Mouse (Mus musculus): ENCODE measurements around the gene Ccdc73. TPM values are rescaled to one million over a fixed set of nuclear protein-coding genes. Genes with fewer than 3 reads are reported as not detected.
"Not testable (repeated sequence)": the region's sequence is repeated elsewhere in the genome, so short reads cannot be mapped to it uniquely, and the experiment has no call there.

The Ccdc73 gene
- polyA plus RNA-seq, 1 experiment from 2014 or later: 5.8 TPM

DNA sequence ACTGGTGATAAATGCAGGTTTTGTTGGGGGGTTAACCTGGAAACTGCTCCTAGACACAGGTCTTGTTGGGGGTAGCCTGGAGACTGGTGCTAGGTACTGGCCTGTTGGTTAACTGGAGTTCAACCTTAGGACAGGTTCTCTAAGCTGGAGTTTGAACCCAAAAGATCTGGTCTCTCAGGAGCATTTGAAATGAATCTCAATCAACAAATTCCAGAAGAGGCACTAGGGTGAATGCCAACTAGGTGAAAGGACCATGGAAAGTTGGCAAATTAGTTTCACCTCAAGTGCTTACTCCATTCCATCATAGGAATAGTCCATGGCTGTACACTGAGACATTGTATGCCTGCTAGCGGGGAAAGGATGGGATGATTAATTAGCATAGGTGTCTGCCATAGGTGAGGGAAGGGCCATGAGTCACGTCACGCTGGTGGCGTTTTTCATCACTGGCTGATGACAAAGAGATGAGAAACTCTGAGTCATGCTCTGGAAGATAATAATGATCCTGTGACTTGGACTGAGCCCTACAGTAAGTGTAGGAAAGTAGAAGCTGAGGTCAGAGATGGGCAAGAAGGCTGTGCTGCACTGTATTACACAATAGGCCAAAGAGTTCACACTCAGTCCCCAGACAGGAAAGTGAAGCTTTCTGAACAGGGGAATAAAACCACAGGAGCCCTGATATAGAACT, 3.3 kb upstream of the Ccdc73 start:
- WGBS: 79% methylated on average over 4 of the region's 4 CpGs
- ATAC-seq (ENCODE audit: insufficient read depth): no peak
- no peak for DNase-seq
- no peak overlapping the region for H3K27ac ChIP-seq (ENCODE audit: low read depth)
- no peak for TF ChIP-seq CTCF (IDR thresholded peaks at IDR 0.05; ENCODE audit: low read depth)
- no peaks in the 10 kb centered on the region for H3K9me3 ChIP-seq (ENCODE audit: low read depth, low read length)
- no peaks in the 10 kb centered on the region for H3K27me3 ChIP-seq (ENCODE audit: insufficient read depth, low read length)
- no peaks in the 10 kb centered on the region for H3K36me3 ChIP-seq (ENCODE audit: insufficient read depth)
- H3K4me2 ChIP-seq: no peak overlapping the region
- no peak overlapping the region for H3K4me3 ChIP-seq (ENCODE audit: low read depth, low read length)
- no peaks in the 10 kb centered on the region for H3K4me1 ChIP-seq (ENCODE audit: insufficient read depth)
- H3K9ac ChIP-seq: no peak overlapping the region

DNA sequence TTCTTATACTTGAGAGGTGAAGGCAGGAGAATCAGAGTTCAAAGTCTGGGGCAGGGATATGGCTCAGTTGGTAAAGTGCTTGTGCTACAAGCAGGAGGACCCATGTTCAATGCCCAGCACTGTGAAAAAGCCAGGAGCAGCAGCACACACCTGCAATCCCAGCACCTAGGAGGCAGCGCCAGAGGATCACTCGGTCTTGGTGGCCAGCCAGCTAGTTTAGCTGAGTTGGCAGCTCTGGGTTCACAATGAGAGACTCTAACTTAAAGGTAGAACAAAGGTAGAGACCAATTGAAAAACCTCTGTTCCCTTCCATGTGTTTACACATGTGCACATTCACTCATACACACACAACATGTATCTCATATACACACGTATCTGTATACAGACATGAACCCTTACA, 1.5 kb downstream of the Ccdc73 start:
- TF ChIP-seq CTCF (IDR thresholded peaks at IDR 0.05; ENCODE audit: low read depth): no peak
- Histone ChIP-seq H3K27ac (ENCODE audit: low read depth) (no peak overlapping the region), H3K4me3 (ENCODE audit: low read depth, low read length) (no peak overlapping the region), H3K4me1 (ENCODE audit: insufficient read depth) (no peaks in the 10 kb centered on the region), H3K4me2 (no peak overlapping the region), H3K9ac (no peak overlapping the region), H3K36me3 (ENCODE audit: insufficient read depth) (no peaks in the 10 kb centered on the region), H3K9me3 (ENCODE audit: low read depth, low read length) (no peaks in the 10 kb centered on the region), H3K27me3 (ENCODE audit: insufficient read depth, low read length) (no peaks in the 10 kb centered on the region)
- WGBS: 80% methylated on average over 3 of the region's 3 CpGs
- DNase-seq (no peak), ATAC-seq (ENCODE audit: insufficient read depth) (no peak)

DNA sequence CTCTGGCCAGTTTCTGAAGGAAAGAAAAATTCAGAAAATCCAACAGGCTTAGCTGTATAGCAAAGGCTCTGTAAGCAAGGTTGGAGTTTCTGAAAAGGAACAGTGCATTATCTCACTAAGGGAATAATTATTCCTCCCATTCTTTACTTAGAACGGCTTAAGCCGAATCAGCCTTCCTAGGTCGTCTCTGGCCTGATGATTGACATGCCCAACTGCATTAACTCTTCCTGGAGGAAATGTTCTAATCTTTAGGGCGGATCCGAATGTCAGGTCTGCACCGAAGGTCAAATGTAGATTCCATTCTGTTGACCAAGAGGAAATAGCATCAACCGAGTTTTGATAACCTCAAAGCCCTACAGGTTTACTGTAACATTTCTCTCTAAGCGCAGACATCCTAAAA, 11.2 kb downstream of the Ccdc73 start:
- Histone ChIP-seq H3K36me3 (ENCODE audit: insufficient read depth) (no peaks in the 10 kb centered on the region), H3K4me3 (ENCODE audit: low read depth, low read length) (no peak overlapping the region), H3K27me3 (ENCODE audit: insufficient read depth, low read length) (no peaks in the 10 kb centered on the region), H3K4me2 (no peak overlapping the region), H3K4me1 (ENCODE audit: insufficient read depth) (no peaks in the 10 kb centered on the region), H3K9ac (no peak overlapping the region), H3K9me3 (ENCODE audit: low read depth, low read length) (no peaks in the 10 kb centered on the region; the same call in 1 of the 2 replicates), H3K27ac (ENCODE audit: low read depth) (no peak overlapping the region)
- TF ChIP-seq CTCF (IDR thresholded peaks at IDR 0.05; ENCODE audit: low read depth): no peak
- no peak for ATAC-seq (ENCODE audit: insufficient read depth)
- WGBS: 77% methylated on average over 8 of the region's 8 CpGs
- DNase-seq: no peak

DNA sequence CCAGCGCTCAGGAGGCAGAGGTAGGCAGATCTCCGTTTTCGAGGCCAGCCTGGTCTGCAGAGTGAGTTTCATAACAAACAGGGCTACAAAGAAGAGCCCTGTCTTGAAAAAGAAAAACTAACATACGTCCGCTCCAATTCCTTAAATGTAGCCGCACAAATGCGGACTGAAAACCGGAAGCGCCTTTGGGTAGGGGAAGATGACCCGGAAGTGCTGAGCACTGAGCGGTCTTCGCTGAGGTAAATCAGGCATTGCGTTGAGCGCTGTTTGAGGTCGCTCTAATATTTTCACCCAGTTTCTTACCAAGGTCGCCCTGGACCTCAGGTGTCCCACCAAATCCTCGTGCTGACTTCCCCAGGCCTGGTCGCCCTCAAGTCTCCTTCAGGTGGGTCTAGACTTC, 18.5 kb downstream of the Ccdc73 start:
- Histone ChIP-seq H3K4me2 (no peak overlapping the region), H3K9ac (no peak overlapping the region), H3K4me1 (ENCODE audit: insufficient read depth) (no peaks in the 10 kb centered on the region), H3K9me3 (ENCODE audit: low read depth, low read length) (no peaks in the 10 kb centered on the region), H3K27me3 (ENCODE audit: insufficient read depth, low read length) (no peaks in the 10 kb centered on the region), H3K36me3 (ENCODE audit: insufficient read depth) (no peaks in the 10 kb centered on the region), H3K27ac (ENCODE audit: low read depth) (no peak overlapping the region), H3K4me3 (ENCODE audit: low read depth, low read length) (no peak overlapping the region)
- no peak for TF ChIP-seq CTCF (IDR thresholded peaks at IDR 0.05; ENCODE audit: low read depth)
- WGBS: 89% methylated on average over 18 of the region's 18 CpGs
- DNase-seq (no peak), ATAC-seq (ENCODE audit: insufficient read depth) (no peak)

DNA sequence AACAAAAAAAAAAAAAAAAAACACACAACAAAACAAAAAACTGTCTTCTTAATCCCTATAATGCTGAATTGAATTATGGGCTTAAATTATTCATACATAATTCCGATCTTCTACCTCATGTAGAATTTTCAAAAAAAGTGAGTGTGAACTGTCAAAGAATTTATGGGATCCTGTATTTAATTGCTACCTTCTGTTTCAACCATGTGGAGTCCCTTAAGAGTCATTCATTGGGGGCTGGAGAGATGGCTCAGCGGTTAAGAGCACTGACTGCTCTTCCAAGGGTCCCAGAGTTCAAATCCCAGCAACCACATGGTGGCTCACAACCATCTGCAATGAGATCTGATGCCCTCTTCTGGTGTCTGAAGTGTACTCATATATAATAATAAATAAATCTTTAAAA, 19.7 kb downstream of the Ccdc73 start:
- H3K9ac ChIP-seq; H3K4me1 ChIP-seq (ENCODE audit: insufficient read depth); H3K27me3 ChIP-seq (ENCODE audit: insufficient read depth, low read length); H3K27ac ChIP-seq (ENCODE audit: low read depth); H3K9me3 ChIP-seq (ENCODE audit: low read depth, low read length); ATAC-seq (ENCODE audit: insufficient read depth); H3K4me2 ChIP-seq; H3K4me3 ChIP-seq (ENCODE audit: low read depth, low read length); DNase-seq; H3K36me3 ChIP-seq (ENCODE audit: insufficient read depth): not testable (repeated sequence)
- 61% methylated on average over 2 of the region's 2 CpGs for WGBS

DNA sequence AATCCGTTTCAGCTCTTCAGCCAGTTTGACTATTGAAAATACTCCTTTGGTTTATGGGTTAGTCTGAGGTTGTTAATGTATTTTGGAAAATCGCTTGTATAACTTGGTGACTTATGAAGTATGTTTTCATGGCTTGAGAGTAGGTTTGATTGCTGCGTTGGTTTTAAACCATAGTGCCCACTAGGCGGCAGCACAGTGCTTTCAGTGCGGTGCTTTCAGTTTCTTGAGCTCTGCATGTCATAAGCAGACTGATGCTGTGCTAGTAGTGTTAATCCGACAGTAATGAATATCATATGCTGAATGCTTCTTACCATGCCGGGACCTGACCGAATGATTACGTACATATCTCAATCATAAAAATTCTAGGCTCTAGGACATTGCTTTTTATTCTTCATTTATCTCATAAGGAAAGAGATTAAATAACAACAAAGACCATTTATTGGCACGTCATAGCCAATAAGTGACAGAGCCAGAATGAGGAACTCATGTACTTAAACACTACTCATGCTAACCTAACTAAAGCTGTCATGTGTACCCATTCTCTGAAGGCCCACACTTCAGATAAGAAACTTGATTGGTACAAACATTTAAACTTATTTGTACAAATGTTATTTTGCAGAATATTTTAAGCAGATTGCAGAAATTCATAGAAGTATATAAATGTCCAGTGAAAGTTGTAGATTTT, 20.4 kb downstream of the Ccdc73 start:
- DNase-seq (peak; percentile 93), ATAC-seq (ENCODE audit: insufficient read depth) (peak; percentile 62; the same call in 1 of the 2 replicates)
- no peaks in the 10 kb centered on the region for H3K36me3 ChIP-seq (ENCODE audit: insufficient read depth)
- H3K9ac ChIP-seq: no peak overlapping the region
- no peaks in the 10 kb centered on the region for H3K27me3 ChIP-seq (ENCODE audit: insufficient read depth, low read length)
- TF ChIP-seq CTCF (IDR thresholded peaks at IDR 0.05; ENCODE audit: low read depth): peak; percentile 94
- no peaks in the 10 kb centered on the region for H3K9me3 ChIP-seq (ENCODE audit: low read depth, low read length)
- no peak overlapping the region for H3K4me3 ChIP-seq (ENCODE audit: low read depth, low read length)
- no peak overlapping the region for H3K27ac ChIP-seq (ENCODE audit: low read depth)
- H3K4me1 ChIP-seq (ENCODE audit: insufficient read depth): no peaks in the 10 kb centered on the region
- no peak overlapping the region for H3K4me2 ChIP-seq
- 19% methylated on average over 10 of the region's 10 CpGs for WGBS

DNA sequence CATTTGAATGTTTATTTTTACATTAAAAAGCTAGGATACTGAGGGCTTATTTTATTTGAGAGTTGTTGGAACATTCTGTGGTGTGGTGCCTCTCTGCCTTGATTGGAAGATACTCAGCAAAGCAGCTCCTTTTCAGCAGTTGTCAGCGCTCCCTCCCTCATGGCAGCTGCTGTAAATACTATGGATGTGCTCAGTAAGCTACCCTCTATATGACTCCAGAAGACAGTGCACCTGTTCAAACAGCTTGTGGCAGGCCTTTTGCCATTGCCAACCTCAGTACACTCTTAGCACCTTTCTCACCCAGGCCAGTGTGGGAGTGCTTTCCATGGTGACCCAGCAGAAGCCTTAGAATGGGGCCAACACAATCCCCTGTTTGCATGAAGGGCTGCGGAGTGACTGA, 32.4 kb downstream of the Ccdc73 start:
- Histone ChIP-seq H3K36me3 (ENCODE audit: insufficient read depth) (no peaks in the 10 kb centered on the region), H3K9me3 (ENCODE audit: low read depth, low read length) (no peaks in the 10 kb centered on the region), H3K4me1 (ENCODE audit: insufficient read depth) (no peaks in the 10 kb centered on the region), H3K4me2 (no peak overlapping the region), H3K4me3 (ENCODE audit: low read depth, low read length) (no peak overlapping the region), H3K27ac (ENCODE audit: low read depth) (no peak overlapping the region), H3K9ac (no peak overlapping the region), H3K27me3 (ENCODE audit: insufficient read depth, low read length) (no peaks in the 10 kb centered on the region)
- no peak for DNase-seq
- 81% methylated on average over 2 of the region's 2 CpGs for WGBS
- TF ChIP-seq CTCF (IDR thresholded peaks at IDR 0.05; ENCODE audit: low read depth): no peak
- no peak for ATAC-seq (ENCODE audit: insufficient read depth)
